Mouse (Mus musculus): Measurements from ENCODE around the gene Cpxm1. TPM values are rescaled to one million over a fixed set of nuclear protein-coding genes. Genes with fewer than 3 reads are reported as not detected.

Gene Cpxm1
- polyA plus RNA-seq, 1 experiment from 2014 or later = 29.0 TPM

DNA sequence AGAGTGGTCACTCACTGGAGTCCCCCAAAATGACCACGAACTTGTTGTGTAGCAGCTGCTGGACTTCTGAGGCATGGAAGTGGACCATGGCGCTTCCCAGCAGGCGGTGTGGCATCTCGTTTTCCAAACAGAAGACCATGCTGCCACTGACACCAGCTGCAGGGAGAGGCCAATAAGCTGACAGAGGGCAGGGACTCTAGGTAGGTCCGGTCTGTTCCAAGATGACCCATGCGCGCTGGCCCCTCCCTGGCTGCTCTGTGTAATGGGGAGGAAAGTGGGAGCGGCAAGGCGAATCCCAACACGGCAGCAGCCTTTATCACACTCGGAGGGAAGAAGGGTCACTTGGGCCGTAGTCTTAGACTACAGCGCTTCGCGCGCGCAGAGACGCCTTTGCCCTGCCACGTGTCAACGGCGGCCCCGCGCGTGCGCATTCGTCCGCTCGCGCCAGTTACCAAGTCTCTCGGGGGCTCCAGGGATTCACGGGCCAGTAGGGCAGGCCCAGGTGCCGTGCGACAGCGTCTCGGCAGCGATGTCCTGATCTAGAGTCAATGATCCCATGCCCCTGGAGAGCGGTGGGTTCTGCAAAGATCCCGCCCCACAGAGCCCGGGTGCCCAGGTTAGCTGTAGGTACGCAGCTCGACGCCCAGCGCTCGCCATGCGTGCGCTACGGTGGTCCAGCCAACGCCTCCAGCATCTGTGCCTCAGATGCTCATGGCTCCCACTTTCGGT is 26.2 kb upstream of the Cpxm1 start:
- Histone ChIP-seq H3K27me3 (no peaks in the 10 kb centered on the region), H3K4me3 (peak overlapping the region; percentile 82), H3K36me3 (peaks cover 12% of the 10 kb centered on the region), H3K27ac (peak overlapping the region; percentile 96), H3K4me2 (peak overlapping the region; percentile 83), H3K9me3 (no peaks in the 10 kb centered on the region), H3K9ac (peak overlapping the region; percentile 91), H3K4me1 (replicated peaks) (peaks cover 58% of the 10 kb centered on the region)
- ATAC-seq (ENCODE audit: low FRiP score) = peak; percentile 80
- WGBS = 15% methylated on average over 49 of the region's 49 CpGs

DNA sequence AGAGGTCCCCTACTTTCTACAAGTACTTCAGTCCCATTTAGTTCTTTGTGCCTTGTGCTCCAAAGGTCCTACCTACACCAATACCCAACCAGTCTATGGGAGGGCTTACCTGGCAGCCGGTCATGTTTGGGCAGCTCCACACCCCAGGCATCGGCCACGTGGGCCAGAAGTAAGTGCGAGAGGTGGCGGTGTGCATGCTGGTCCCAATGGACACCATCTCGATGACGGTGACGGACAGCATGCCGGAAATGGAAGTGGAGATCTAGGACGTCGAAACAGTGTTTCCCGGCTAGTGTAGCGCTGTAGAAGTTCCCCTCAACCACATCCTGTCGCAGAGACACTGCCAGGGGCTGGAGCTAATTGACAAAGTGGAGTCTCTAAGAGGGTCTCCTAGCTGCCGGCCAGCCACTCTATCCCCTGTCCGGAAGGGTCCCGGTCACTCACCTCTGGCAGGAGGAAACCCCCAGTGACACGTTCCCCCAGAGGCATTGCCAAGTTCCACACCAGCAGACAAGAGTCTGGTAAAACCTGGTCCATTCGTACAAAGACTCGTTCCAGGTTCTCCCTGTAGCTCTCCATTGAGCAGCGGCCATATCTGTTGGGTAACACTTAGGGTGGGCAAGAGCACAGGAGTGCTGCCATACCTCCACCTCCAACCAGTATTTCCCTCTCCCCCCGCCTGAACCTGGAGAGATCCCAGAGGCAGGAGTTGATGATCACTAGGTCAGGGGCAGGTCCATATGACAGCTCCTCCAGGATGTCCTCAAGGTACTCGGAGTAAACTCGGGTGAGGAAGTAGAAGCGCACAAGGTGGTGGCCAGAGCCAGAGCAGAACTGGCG is 24.6 kb upstream of the Cpxm1 start:
- H3K4me3 ChIP-seq = no peak overlapping the region
- no peaks in the 10 kb centered on the region for H3K9me3 ChIP-seq
- peaks cover 55% of the 10 kb centered on the region for H3K4me1 ChIP-seq (replicated peaks)
- H3K27ac ChIP-seq = no peak overlapping the region
- H3K27me3 ChIP-seq = no peaks in the 10 kb centered on the region
- 96% methylated on average over 26 of the region's 26 CpGs for WGBS
- no peak for ATAC-seq (ENCODE audit: low FRiP score)
- H3K9ac ChIP-seq = no peak overlapping the region
- H3K4me2 ChIP-seq = no peak overlapping the region
- peaks cover 12% of the 10 kb centered on the region for H3K36me3 ChIP-seq

DNA sequence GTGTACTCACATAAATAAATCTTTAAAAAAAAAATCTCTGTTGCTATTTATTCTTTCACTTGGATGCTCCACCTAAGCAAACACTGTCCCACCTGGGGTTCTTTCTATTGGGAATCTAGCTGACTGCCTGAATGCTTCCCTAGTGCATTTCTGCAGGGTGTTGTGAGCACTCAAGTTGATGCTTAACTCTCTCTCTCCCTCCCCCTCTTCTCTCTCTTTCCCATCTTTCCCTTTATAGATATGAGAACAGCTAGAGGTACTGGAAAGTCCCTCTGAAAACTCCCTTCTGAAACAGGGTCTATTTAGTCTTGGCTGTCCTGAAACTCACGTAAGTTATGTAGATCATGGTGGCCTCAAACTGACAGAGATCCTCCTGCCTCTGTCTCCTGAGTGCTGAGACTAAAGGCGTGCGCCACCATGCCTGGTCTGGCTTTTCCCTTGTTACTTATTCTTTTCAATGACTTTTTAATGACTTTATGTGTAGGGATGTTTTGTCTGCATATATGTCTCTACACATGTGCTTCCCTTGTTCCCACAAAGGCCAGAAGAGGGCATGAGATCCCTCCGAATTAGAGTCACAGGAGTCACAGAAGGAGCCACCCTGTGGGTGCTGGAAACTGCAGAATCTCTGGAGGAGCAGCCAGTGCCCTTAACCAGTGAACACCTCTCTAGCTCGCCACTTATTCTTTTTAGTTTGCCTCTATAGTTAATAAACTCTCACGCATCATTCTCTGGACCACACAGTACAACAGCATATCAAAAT is 16.9 kb upstream of the Cpxm1 start:
- H3K4me2 ChIP-seq = no peak overlapping the region
- peaks cover 8% of the 10 kb centered on the region for H3K36me3 ChIP-seq
- no peak overlapping the region for H3K4me3 ChIP-seq
- WGBS = 77% methylated on average over 6 of the region's 6 CpGs
- H3K9ac ChIP-seq = no peak overlapping the region
- H3K27ac ChIP-seq = no peak overlapping the region
- no peaks in the 10 kb centered on the region for H3K27me3 ChIP-seq
- ATAC-seq (ENCODE audit: low FRiP score) = no peak
- H3K4me1 ChIP-seq (replicated peaks) = peaks cover 6% of the 10 kb centered on the region
- no peaks in the 10 kb centered on the region for H3K9me3 ChIP-seq

DNA sequence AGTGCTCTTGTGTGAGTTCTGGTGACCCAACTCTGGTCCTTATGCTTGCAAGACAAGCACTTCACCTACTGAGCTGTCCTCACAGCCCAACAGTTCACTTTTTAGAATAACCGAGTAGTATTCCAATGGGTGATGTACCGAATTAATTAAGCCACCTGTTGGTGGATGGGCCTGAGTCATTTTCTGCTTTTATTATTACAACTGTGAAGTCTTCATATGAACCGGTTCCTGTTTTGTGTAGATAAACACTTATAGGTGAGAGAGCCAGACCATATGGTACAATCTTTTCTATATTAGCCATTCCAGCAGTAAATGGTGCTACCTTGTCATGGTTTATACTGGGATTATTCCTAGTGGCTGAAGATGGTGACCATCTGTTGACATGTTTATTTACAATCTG is 15.4 kb upstream of the Cpxm1 start:
- peaks cover 10% of the 10 kb centered on the region for H3K4me1 ChIP-seq (replicated peaks)
- H3K4me3 ChIP-seq = no peak overlapping the region
- 87% methylated on average over 3 of the region's 3 CpGs for WGBS
- no peak for ATAC-seq (ENCODE audit: low FRiP score)
- no peak overlapping the region for H3K4me2 ChIP-seq
- no peaks in the 10 kb centered on the region for H3K36me3 ChIP-seq
- H3K27ac ChIP-seq = no peak overlapping the region
- H3K9me3 ChIP-seq = no peaks in the 10 kb centered on the region
- no peaks in the 10 kb centered on the region for H3K27me3 ChIP-seq
- H3K9ac ChIP-seq = no peak overlapping the region

DNA sequence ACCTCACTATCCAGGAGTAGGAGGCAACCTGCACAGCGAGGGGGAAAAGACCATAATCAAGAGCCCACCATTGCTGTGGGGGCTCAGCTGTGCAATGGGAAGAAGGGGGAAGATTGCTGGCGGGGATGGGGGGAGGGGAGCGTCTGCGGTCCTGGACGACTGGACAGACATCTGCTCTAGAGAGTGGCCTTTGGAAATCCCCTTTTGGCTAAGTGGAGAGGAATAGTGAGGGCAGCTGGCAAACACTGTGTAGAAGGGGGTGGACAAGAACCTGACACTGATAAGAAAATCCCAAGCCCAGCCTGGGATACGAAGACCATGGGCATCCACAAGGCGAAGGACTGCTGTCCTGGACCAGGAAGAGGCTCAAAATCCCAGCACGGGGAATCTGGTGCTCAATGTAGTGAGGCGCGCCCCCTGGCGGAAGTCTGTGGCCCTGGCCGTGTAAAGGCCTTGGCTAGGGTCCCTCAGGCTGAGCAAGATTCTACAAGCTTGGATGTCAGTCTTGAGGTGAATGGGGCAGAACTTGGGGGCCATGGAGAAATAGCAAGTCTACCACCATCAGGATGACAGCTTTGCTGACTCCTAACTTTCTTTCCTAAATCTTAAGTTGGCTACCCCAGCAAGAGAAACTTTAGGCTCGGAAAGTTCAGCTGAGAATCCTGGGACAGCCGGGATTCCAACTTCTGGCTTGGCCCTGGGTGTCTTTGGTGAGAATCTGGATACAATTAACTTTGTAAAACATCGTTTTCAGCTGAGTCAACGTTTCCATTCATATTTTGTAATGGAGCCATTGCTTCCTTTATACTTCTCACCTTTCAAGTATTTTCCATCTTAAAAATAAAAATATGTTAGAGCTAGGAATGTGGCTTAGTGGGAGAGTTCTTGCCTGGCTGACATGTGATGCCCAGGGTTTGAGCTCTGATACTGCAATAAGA is 14.5 kb upstream of the Cpxm1 start:
- Histone ChIP-seq H3K27ac (no peak overlapping the region), H3K27me3 (no peaks in the 10 kb centered on the region), H3K36me3 (no peaks in the 10 kb centered on the region), H3K4me3 (no peak overlapping the region), H3K4me2 (0 out of 2 replicates have a peak overlapping the region, but pooled peaks have one; percentile 17), H3K9ac (no peak overlapping the region), H3K4me1 (replicated peaks) (peaks cover 10% of the 10 kb centered on the region), H3K9me3 (no peaks in the 10 kb centered on the region)
- peak; percentile 73 for ATAC-seq (ENCODE audit: low FRiP score)
- 38% methylated on average over 16 of the region's 16 CpGs for WGBS

DNA sequence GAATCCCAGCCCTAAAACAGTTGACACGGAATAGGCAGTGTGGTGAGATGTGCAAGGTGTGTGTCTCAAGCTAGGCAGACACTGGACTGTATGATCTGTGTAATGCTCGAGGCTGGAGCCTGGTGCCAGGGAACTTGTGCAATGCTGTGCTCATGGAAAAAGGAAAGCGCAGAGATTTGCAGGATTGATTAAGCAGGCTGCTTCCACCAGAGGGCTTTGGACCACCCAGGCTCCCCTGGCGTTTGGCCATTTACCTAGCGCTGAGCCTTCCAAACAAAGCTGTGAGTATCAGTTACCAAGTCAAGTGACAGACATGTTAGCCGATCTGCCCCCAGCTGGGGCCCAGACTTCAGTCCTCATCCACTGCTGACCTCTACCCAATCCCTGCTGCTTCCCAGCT is 10.8 kb upstream of the Cpxm1 start:
- H3K9me3 ChIP-seq = no peaks in the 10 kb centered on the region
- H3K36me3 ChIP-seq = no peaks in the 10 kb centered on the region
- no peak overlapping the region for H3K27ac ChIP-seq
- H3K4me2 ChIP-seq = no peak overlapping the region
- H3K4me1 ChIP-seq (replicated peaks) = peaks cover 10% of the 10 kb centered on the region
- no peak overlapping the region for H3K9ac ChIP-seq
- ATAC-seq (ENCODE audit: low FRiP score) = 0 out of 2 replicates have a peak, but pooled peaks have one; percentile 13
- no peaks in the 10 kb centered on the region for H3K27me3 ChIP-seq
- H3K4me3 ChIP-seq = no peak overlapping the region
- 22% methylated on average over 6 of the region's 6 CpGs for WGBS

DNA sequence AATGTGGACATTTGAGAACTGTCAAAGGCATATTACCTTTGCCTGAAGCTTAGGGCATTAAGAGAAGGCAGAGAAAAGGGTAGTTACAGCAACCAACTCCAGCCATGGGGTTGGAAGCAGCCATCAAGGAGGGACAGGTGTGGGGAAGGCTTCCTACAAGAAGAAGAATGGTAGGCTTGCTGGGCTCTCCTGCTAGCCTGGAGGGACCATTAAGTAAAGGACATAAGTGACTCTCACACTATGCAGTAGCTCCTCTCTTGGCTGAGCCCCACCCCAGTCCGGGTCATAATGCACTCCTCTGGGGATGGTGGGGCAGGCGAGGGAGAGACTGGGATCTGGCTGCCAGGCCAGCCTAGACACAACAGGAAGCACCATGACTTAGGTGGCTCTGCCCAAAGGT is 8.8 kb upstream of the Cpxm1 start, which contains the start of gene Tmem239:
Tmem239 (plus strand) TSS at position 301 of the 400 bp plus-strand sequence.
- peaks cover 5% of the 10 kb centered on the region; the same call in 1 of the 2 replicates for H3K4me1 ChIP-seq (replicated peaks)
- no peak within 1 kb of the TSS for H3K9ac ChIP-seq
- no peaks in the 10 kb centered on the region for H3K36me3 ChIP-seq
- H3K9me3 ChIP-seq = no peaks in the 10 kb centered on the region
- H3K4me2 ChIP-seq = no peak within 1 kb of the TSS
- no peak within 1 kb of the TSS for H3K27ac ChIP-seq
- peaks cover 4% of the 10 kb centered on the region; the same call in 1 of the 2 replicates for H3K27me3 ChIP-seq
- 92% methylated on average over 2 of the region's 2 CpGs for WGBS
- no peak within 1 kb of the TSS for H3K4me3 ChIP-seq
- no peak for ATAC-seq (ENCODE audit: low FRiP score)

DNA sequence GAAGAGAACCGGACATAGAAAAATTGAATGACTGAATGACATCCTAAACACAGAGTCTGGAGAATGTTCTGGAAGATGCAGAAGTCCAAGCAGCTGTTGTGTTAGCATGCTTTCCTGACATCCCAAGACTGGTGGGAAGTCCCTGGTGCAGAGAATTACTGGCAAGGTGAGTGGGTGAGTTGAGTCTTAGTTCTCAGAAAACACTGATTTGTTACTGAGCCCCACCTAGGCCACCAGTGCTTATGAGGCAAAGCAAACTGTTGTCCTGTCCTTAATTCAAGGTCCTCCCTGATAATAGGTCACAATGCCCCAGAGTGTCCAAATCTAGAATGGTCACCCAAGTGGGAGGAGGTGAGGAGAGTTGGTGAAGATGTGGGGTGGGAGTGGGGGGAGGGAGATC is 7.6 kb upstream of the Cpxm1 start, which contains the start of the genes Gm28372 and 1700020A23Rik:
Gm28372 (plus strand) TSS at position 301 of the 400 bp plus-strand sequence.
1700020A23Rik (plus strand) TSS at position 321 of the 400 bp plus-strand sequence.
- WGBS = 91% methylated on average over 1 of the region's 1 CpGs
- Histone ChIP-seq H3K27ac (no peak within 1 kb of the TSS), H3K27me3 (peaks cover 4% of the 10 kb centered on the region; the same call in 1 of the 2 replicates), H3K9ac (no peak within 1 kb of the TSS), H3K36me3 (no peaks in the 10 kb centered on the region), H3K4me1 (replicated peaks) (peaks cover 5% of the 10 kb centered on the region; the same call in 1 of the 2 replicates), H3K4me3 (no peak within 1 kb of the TSS), H3K4me2 (no peak within 1 kb of the TSS), H3K9me3 (no peaks in the 10 kb centered on the region)
- no peak for ATAC-seq (ENCODE audit: low FRiP score)

DNA sequence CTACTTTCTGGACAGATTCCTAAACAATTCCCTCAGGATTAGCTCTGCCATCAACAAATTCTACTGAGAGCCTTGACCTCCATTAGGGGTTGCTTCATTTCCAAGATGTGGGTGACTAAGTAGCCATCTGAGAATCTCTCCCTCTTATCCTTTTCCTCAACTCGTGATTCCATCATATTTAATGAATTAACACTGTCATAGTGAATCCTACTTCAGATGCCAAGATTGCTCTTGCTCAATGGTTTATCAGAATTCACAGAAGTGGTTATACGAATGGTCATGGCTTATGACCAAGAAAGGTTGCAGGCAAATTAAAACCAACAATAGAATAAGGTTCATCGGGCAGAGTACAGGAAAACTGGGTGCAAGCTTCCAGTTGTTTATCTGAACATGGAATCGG is 4.5 kb upstream of the Cpxm1 start:
- WGBS = 86% methylated on average over 4 of the region's 4 CpGs
- no peak overlapping the region for H3K4me2 ChIP-seq
- peaks cover 22% of the 10 kb centered on the region for H3K27me3 ChIP-seq
- H3K9ac ChIP-seq = no peak overlapping the region
- peaks cover 14% of the 10 kb centered on the region for H3K4me1 ChIP-seq (replicated peaks)
- ATAC-seq (ENCODE audit: low FRiP score) = no peak
- no peak overlapping the region for H3K4me3 ChIP-seq
- H3K27ac ChIP-seq = no peak overlapping the region
- no peaks in the 10 kb centered on the region for H3K36me3 ChIP-seq
- H3K9me3 ChIP-seq = no peaks in the 10 kb centered on the region

DNA sequence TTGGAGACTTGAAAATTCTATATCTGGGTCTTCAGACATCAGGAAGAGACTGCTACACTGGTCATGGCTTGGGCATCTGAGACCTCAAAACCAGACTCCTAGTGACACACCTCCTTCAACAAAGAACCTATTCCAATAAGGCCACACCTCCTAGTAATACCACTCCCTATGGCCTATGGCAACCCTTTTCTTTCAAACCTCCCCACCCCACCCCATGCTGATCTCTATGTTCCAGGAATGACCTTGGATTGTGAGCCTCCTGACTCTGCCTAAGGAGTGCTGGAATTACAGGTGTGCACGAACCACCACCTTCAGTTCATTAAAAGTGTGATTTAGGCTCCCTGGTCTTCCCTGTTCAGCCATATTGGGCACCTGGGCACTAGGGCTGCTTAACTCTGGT is 2.7 kb upstream of the Cpxm1 start:
- H3K4me3 ChIP-seq = no peak overlapping the region
- no peak overlapping the region for H3K4me2 ChIP-seq

DNA sequence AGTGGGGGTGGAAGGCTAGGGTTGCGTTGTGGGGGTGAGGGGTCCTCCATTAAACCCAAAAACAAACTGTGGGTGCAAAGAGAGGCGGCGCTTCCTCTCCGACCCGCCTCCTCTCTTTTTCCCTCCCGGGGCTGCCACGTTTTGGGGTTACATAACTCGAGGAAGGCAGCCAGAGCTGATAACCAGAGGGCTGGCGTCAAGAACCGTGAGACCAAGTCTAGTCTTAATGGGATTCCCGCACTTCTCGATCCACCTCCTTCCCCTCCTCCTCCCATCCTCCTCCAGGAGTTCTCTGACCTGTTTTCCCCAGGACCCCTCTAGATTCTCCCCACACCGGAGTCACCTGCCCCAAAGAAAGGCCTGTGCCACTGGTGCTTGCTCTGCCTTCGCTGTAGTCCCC is 717 bp upstream of the Cpxm1 start:
- Histone ChIP-seq H3K4me2 (peak overlapping the region; percentile 90), H3K27me3 (peaks cover 22% of the 10 kb centered on the region), H3K4me3 (peak overlapping the region; percentile 53), H3K9ac (peak overlapping the region; percentile 79; the same call in 1 of the 2 replicates), H3K9me3 (no peaks in the 10 kb centered on the region), H3K36me3 (peaks cover 15% of the 10 kb centered on the region), H3K4me1 (replicated peaks) (peaks cover 20% of the 10 kb centered on the region), H3K27ac (no peak overlapping the region)
- WGBS = 15% methylated on average over 14 of the region's 14 CpGs
- no peak for ATAC-seq (ENCODE audit: low FRiP score)

More for the DNA sequence above, 2.7 kb upstream of the Cpxm1 start:
- Histone ChIP-seq H3K27ac (no peak overlapping the region), H3K27me3 (peaks cover 22% of the 10 kb centered on the region), H3K36me3 (0 out of 2 replicates have a peak, but pooled peaks cover 4% of the 10 kb centered on the region), H3K9me3 (no peaks in the 10 kb centered on the region), H3K9ac (no peak overlapping the region), H3K4me1 (replicated peaks) (peaks cover 20% of the 10 kb centered on the region)
- no peak for ATAC-seq (ENCODE audit: low FRiP score)
- WGBS = 92% methylated on average over 1 of the region's 1 CpGs
